Mouse (Mus musculus) neural tube, embryonic 12.5 days (tissue): ENCODE results near the gene Mfsd4b2. TPM values are rescaled to one million over a fixed set of nuclear protein-coding genes. Genes with fewer than 3 reads are reported as not detected.

Experiments used
- polyA plus RNA-seq: library from polyadenylated mRNA; unstranded; fragments of >200 nt; fragmentation: Nextera tagmentation; extraction: Ambion mirVana; gene quantifications from 2 replicates; pipeline ENCODE4 v1.2.1, GENCODE M21; 2016

The Mfsd4b2 gene
- polyA plus RNA-seq, 1 experiment from 2014 or later: not detected

Other genes with a start within 250 kb of the Mfsd4b2 start
- 21.7 and 23.0 TPM in 2 replicates for gene Rev3l, start 194.8 kb downstream of the Mfsd4b2 start, polyA plus RNA-seq
- gene Mfsd4b4, start 27.7 kb downstream of the Mfsd4b2 start, polyA plus RNA-seq: 4.5 and 5.2 TPM in 2 replicates
- 0.18 and 0.40 TPM in 2 replicates for gene Mfsd4b3, start 33.2 kb upstream of the Mfsd4b2 start, polyA plus RNA-seq
- 0.10 and 0.13 TPM in 2 replicates for gene Mfsd4b5, start 59.7 kb upstream of the Mfsd4b2 start, polyA plus RNA-seq
- gene Mfsd4b1, start 98.3 kb upstream of the Mfsd4b2 start, polyA plus RNA-seq: 0.31 TPM in 1 of 2 replicates, not detected in the other
- gene Slc16a10, start 215.3 kb upstream of the Mfsd4b2 start, polyA plus RNA-seq: 4.5 and 5.0 TPM in 2 replicates